Mouse (Mus musculus): ENCODE data around the gene Mien1. TPM values are rescaled to one million over a fixed set of nuclear protein-coding genes. Genes with fewer than 3 reads are reported as not detected.

Mien1 gene
- polyA plus RNA-seq, 1 experiment from 2014 or later = 123 TPM

DNA sequence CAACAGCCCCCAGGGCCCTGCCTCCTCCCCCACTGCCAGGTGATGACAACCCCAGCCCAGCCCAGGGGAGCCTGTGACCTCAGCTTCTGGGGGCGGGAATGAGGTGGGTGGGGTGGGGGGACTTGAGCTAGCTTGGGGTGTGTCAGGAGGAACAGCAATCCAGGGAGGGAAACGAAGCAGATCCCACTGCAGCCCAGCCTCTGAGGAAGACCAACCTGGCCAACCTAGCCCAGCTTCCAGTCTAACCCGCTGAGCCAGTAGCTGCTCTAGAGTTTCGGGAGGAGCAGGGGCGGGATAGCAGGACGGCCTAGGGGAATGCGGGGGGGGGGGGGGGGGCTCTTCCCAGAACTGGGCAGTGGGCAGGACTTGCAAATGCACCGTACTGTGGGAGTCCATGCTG lies 46.8 kb downstream of the Mien1 start:
- Histone ChIP-seq H3K27me3 (replicated peaks; ENCODE audit: control insufficient read depth, insufficient read depth, low read length) (peaks cover 21% of the 10 kb centered on the region), H3K4me1 (replicated peaks; ENCODE audit: control insufficient read depth, insufficient read depth, low read length) (peaks cover 17% of the 10 kb centered on the region; the same call in 1 of the 2 replicates), H3K4me2 (ENCODE audit: low read length) (no peak overlapping the region), H3K27ac (ENCODE audit: low read depth) (0 out of 2 replicates have a peak overlapping the region, but pooled peaks have one; percentile 27), H3K36me3 (ENCODE audit: control insufficient read depth, insufficient read depth, low read length) (no peaks in the 10 kb centered on the region; the same call in 1 of the 2 replicates), H3K4me3 (ENCODE audit: low read depth, low read length) (no peak overlapping the region), H3K9me3 (ENCODE audit: control insufficient read depth, low read length) (no peaks in the 10 kb centered on the region), H3K9ac (ENCODE audit: low read length) (no peak overlapping the region)
- 14% methylated on average over 7 of the region's 8 CpGs for WGBS
- 0 out of 2 replicates have a peak, but pooled peaks have one; percentile 9 for ATAC-seq (replicated peaks; ENCODE audit: low FRiP score, low TSS enrichment, low read depth)
- DNase-seq (ENCODE audit: low spot score) = no peak

DNA sequence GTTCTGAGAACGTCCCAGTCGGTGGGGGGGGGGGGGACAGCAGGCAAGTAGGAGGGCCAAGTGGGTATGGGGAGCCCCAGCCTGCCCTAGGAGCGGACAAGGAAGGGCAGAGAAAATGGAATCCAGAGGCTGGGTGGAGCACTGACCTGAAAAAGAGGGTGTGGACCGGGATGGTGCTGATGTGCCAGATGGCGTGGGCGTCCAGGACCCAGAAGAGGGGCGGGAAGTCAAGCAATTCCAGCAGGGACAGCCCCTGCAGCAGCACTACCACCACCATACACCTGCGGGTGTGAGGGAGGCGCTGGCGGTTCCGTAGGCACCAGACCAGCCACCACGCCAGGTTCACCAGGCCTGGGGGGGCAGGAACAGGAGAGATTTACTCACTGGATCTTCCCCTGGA lies 48.6 kb downstream of the Mien1 start:
- H3K4me1 ChIP-seq (replicated peaks; ENCODE audit: control insufficient read depth, insufficient read depth, low read length) = peaks cover 17% of the 10 kb centered on the region; the same call in 1 of the 2 replicates
- H3K9ac ChIP-seq (ENCODE audit: low read length) = no peak overlapping the region
- DNase-seq (ENCODE audit: low spot score) (no peak), ATAC-seq (replicated peaks; ENCODE audit: low FRiP score, low TSS enrichment, low read depth) (no peak)
- H3K27ac ChIP-seq (ENCODE audit: low read depth) = no peak overlapping the region
- H3K4me3 ChIP-seq (ENCODE audit: low read depth, low read length) = no peak overlapping the region
- no peak overlapping the region for H3K4me2 ChIP-seq (ENCODE audit: low read length)
- no peaks in the 10 kb centered on the region for H3K36me3 ChIP-seq (ENCODE audit: control insufficient read depth, insufficient read depth, low read length)
- H3K9me3 ChIP-seq (ENCODE audit: control insufficient read depth, low read length) = no peaks in the 10 kb centered on the region
- 73% methylated on average over 12 of the region's 12 CpGs for WGBS
- H3K27me3 ChIP-seq (replicated peaks; ENCODE audit: control insufficient read depth, insufficient read depth, low read length) = peaks cover 40% of the 10 kb centered on the region

DNA sequence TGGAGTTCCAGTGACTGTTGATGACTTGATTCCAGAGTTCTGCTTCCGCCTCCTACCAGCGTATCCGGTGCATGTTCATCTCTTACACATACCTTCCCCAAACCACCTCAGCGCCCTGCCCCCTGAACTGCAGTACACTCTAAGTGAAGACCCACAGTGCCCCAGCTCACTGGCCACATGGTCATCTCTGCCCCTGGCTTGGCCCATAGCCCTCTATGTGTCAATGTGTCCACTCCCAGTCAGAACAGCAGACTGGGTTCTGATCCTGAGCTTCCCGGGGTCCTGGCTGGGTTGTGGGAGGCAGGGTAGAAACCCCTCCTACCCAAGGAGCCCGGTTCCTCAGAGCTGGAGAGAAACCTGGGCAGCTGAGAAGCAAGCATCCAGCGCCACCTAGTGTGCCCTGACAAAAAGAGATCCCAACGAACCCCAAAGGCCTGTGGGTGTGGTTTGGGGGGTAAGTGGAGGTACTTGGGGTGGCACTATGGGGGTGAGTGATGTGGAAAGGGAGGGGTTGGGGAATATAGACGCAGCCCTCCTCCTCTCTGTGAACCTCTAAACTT lies 49.5 kb downstream of the Mien1 start:
- H3K27me3 ChIP-seq (replicated peaks; ENCODE audit: control insufficient read depth, insufficient read depth, low read length) = peaks cover 41% of the 10 kb centered on the region
- peaks cover 14% of the 10 kb centered on the region; the same call in 1 of the 2 replicates for H3K4me1 ChIP-seq (replicated peaks; ENCODE audit: control insufficient read depth, insufficient read depth, low read length)

DNA sequence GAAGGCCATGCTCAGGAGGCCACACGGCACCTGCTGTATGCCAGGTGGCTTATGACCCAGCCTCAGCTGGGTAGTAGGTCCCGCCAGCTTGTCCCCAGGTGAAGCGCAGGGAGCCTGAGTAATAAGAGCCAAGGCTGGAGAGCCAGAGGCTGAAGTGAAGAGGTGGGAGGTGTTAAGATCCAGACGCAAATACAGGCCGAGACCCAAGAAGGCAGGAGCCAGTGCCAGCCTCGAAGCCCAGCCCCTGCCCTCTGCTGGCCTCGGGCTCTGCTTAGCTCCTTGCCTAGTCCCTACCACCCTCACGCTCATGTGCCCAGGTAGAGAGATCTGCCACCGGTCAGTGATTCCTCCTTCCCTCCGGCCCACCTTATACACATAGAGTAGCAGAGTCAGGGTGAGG lies 50.5 kb downstream of the Mien1 start:
- 78% methylated on average over 10 of the region's 10 CpGs for WGBS
- no peak for ATAC-seq (replicated peaks; ENCODE audit: low FRiP score, low TSS enrichment, low read depth)
- H3K4me2 ChIP-seq (ENCODE audit: low read length) = no peak overlapping the region
- 0 out of 2 replicates have a peak, but pooled peaks cover 9% of the 10 kb centered on the region for H3K4me1 ChIP-seq (replicated peaks; ENCODE audit: control insufficient read depth, insufficient read depth, low read length)
- H3K27me3 ChIP-seq (replicated peaks; ENCODE audit: control insufficient read depth, insufficient read depth, low read length) = peaks cover 41% of the 10 kb centered on the region
- no peak overlapping the region for H3K4me3 ChIP-seq (ENCODE audit: low read depth, low read length)
- H3K27ac ChIP-seq (ENCODE audit: low read depth) = no peak overlapping the region
- no peak for DNase-seq (ENCODE audit: low spot score)
- H3K36me3 ChIP-seq (ENCODE audit: control insufficient read depth, insufficient read depth, low read length) = no peaks in the 10 kb centered on the region
- no peak overlapping the region for H3K9ac ChIP-seq (ENCODE audit: low read length)
- no peaks in the 10 kb centered on the region for H3K9me3 ChIP-seq (ENCODE audit: control insufficient read depth, low read length)

More for the DNA sequence above, 49.5 kb downstream of the Mien1 start:
- WGBS = 23% methylated on average over 9 of the region's 9 CpGs
- Histone ChIP-seq H3K9ac (ENCODE audit: low read length) (no peak overlapping the region), H3K4me2 (ENCODE audit: low read length) (no peak overlapping the region), H3K4me3 (ENCODE audit: low read depth, low read length) (no peak overlapping the region), H3K9me3 (ENCODE audit: control insufficient read depth, low read length) (no peaks in the 10 kb centered on the region), H3K36me3 (ENCODE audit: control insufficient read depth, insufficient read depth, low read length) (no peaks in the 10 kb centered on the region), H3K27ac (ENCODE audit: low read depth) (no peak overlapping the region)
- DNase-seq (ENCODE audit: low spot score) (peak; percentile 60), ATAC-seq (replicated peaks; ENCODE audit: low FRiP score, low TSS enrichment, low read depth) (no peak)

Other genes with a start within 250 kb of the Mien1 start
- gene Med1, start 245.7 kb downstream of the Mien1 start, polyA plus RNA-seq (2014; fragmentation: Nextera tagmentation; extraction: Ambion mirVana) = 57.1 and 63.2 TPM in 2 replicates
- gene Cdk12, start 235.9 kb downstream of the Mien1 start, polyA plus RNA-seq (2014; fragmentation: Nextera tagmentation; extraction: Ambion mirVana) = 13.9 and 14.3 TPM in 2 replicates
- gene Neurod2, start 109.3 kb downstream of the Mien1 start, polyA plus RNA-seq (2014; fragmentation: Nextera tagmentation; extraction: Ambion mirVana) = 0.05 and 0.07 TPM in 2 replicates
- 21.4 and 22.6 TPM in 2 replicates for gene Ppp1r1b, start 90.6 kb downstream of the Mien1 start, polyA plus RNA-seq (2014; fragmentation: Nextera tagmentation; extraction: Ambion mirVana)
- 40.5 and 44.8 TPM in 2 replicates for gene Stard3, start 80.6 kb downstream of the Mien1 start, polyA plus RNA-seq (2014; fragmentation: Nextera tagmentation; extraction: Ambion mirVana)
- not detected in 2 replicates for gene Tcap, start 55.2 kb downstream of the Mien1 start, polyA plus RNA-seq (2014; fragmentation: Nextera tagmentation; extraction: Ambion mirVana)
- not detected in 2 replicates for gene Pnmt, start 52.5 kb downstream of the Mien1 start, polyA plus RNA-seq (2014; fragmentation: Nextera tagmentation; extraction: Ambion mirVana)
- 13.4 and 14.1 TPM in 2 replicates for gene Pgap3, start 38.5 kb downstream of the Mien1 start, polyA plus RNA-seq (2014; fragmentation: Nextera tagmentation; extraction: Ambion mirVana)
- gene Erbb2, start 26.5 kb downstream of the Mien1 start, polyA plus RNA-seq (2014; fragmentation: Nextera tagmentation; extraction: Ambion mirVana) = 33.5 and 35.3 TPM in 2 replicates
- gene Grb7, start 7.4 kb upstream of the Mien1 start, polyA plus RNA-seq (2014; fragmentation: Nextera tagmentation; extraction: Ambion mirVana) = 74.1 and 74.6 TPM in 2 replicates
- gene Ikzf3, start 107.0 kb upstream of the Mien1 start, polyA plus RNA-seq (2014; fragmentation: Nextera tagmentation; extraction: Ambion mirVana) = 0.16 and 0.19 TPM in 2 replicates
- gene Zpbp2, start 112.1 kb upstream of the Mien1 start, polyA plus RNA-seq (2014; fragmentation: Nextera tagmentation; extraction: Ambion mirVana) = 0.28 and 0.57 TPM in 2 replicates
- gene Ormdl3, start 148.4 kb upstream of the Mien1 start, polyA plus RNA-seq (2014; fragmentation: Nextera tagmentation; extraction: Ambion mirVana) = 7.2 and 8.5 TPM in 2 replicates
- not detected in 2 replicates for gene Lrrc3c, start 159.3 kb upstream of the Mien1 start, polyA plus RNA-seq (2014; fragmentation: Nextera tagmentation; extraction: Ambion mirVana)
- 1.2 and 1.3 TPM in 2 replicates for gene Gm12355, start 186.7 kb upstream of the Mien1 start, polyA plus RNA-seq (2014; fragmentation: Nextera tagmentation; extraction: Ambion mirVana)
- not detected in 2 replicates for gene Gsdma3, start 187.4 kb upstream of the Mien1 start, polyA plus RNA-seq (2014; fragmentation: Nextera tagmentation; extraction: Ambion mirVana)
- gene Gsdma2, start 207.8 kb upstream of the Mien1 start, polyA plus RNA-seq (2014; fragmentation: Nextera tagmentation; extraction: Ambion mirVana) = not detected in 2 replicates
- gene Gsdma, start 225.4 kb upstream of the Mien1 start, polyA plus RNA-seq (2014; fragmentation: Nextera tagmentation; extraction: Ambion mirVana) = not detected in 2 replicates
- 141 and 149 TPM in 2 replicates for gene Psmd3, start 243.6 kb upstream of the Mien1 start, polyA plus RNA-seq (2014; fragmentation: Nextera tagmentation; extraction: Ambion mirVana)

Data from intestine, embryonic 14.5 days (tissue).